Mouse (Mus musculus) C2C12 (cell line): Measurements from ENCODE around the gene Aicda. TPM values are rescaled to one million over a fixed set of nuclear protein-coding genes. Genes with fewer than 3 reads are reported as not detected.
"Not testable (repeated sequence)": the region's sequence is repeated elsewhere in the genome, so short reads cannot be mapped to it uniquely, and the experiment has no call there.

Source experiments
- H3K27me3 ChIP-seq: one replicate; pipeline ENCODE4 v1.6.1; 2011; ENCODE audit not compliant: control insufficient read depth, insufficient read depth, insufficient read length
- H3K36me3 ChIP-seq: one replicate; pipeline ENCODE4 v1.6.1; 2011; ENCODE audit not compliant: control insufficient read depth, insufficient read depth
- H3K4me3 ChIP-seq: one replicate; pipeline ENCODE4 v1.5.1; 2011; ENCODE audit warnings: mild to moderate bottlenecking, control low read depth; ENCODE audit not compliant: poor library complexity, insufficient read depth, severe bottlenecking
- H3K79me2 ChIP-seq: one replicate; pipeline ENCODE4 v1.6.1; 2011; ENCODE audit not compliant: control insufficient read depth, insufficient read depth
- H3K79me3 ChIP-seq: one replicate; pipeline ENCODE4 v1.6.1; 2011; ENCODE audit warnings: low read depth, control low read depth
- H3ac ChIP-seq: one replicate; pipeline ENCODE3; 2011; ENCODE audit warnings: low read depth; ENCODE audit not compliant: control insufficient read depth, insufficient read length
- CEBPB ChIP-seq: IDR thresholded peaks from one replicate; pipeline ENCODE4 v1.6.1; 2011; ENCODE audit warnings: low read depth, mild to moderate bottlenecking, control low read depth, moderate library complexity
- CTCF ChIP-seq: IDR thresholded peaks from one replicate; pipeline ENCODE4 v1.5.1; 2011; ENCODE audit not compliant: control insufficient read depth, insufficient read depth, insufficient read length
- FOSL1 ChIP-seq: IDR thresholded peaks from one replicate; pipeline ENCODE4 v1.8.0; 2011; ENCODE audit warnings: mild to moderate bottlenecking, low read length; ENCODE audit not compliant: poor library complexity, insufficient read depth, severe bottlenecking
- MAX ChIP-seq: IDR thresholded peaks from one replicate; pipeline ENCODE4 v1.6.1; 2011; ENCODE audit warnings: mild to moderate bottlenecking, control low read depth
- MYOD1 ChIP-seq: IDR thresholded peaks from one replicate; pipeline ENCODE4 v1.6.1; 2011; ENCODE audit warnings: low read depth; ENCODE audit not compliant: control insufficient read depth, insufficient read length
- MYOG ChIP-seq: IDR thresholded peaks from one replicate; pipeline ENCODE4 v1.6.1; 2011; ENCODE audit not compliant: control insufficient read depth, insufficient read length; ENCODE audit errors: extremely low read depth
- USF1 ChIP-seq: IDR thresholded peaks from one replicate; pipeline ENCODE4 v1.6.1; 2011; ENCODE audit warnings: low read depth, mild to moderate bottlenecking, control low read depth, moderate library complexity
- polyA plus RNA-seq: library from polyadenylated mRNA; unstranded; fragments of >200 nt; fragmentation: generic; extraction: Trizol; gene quantifications from one replicate; pipeline ENCODE4 v1.2.1, GENCODE M21; 2012; ENCODE audit warnings: missing spikeins

The Aicda gene
- polyA plus RNA-seq, 1 experiment = not detected

DNA sequence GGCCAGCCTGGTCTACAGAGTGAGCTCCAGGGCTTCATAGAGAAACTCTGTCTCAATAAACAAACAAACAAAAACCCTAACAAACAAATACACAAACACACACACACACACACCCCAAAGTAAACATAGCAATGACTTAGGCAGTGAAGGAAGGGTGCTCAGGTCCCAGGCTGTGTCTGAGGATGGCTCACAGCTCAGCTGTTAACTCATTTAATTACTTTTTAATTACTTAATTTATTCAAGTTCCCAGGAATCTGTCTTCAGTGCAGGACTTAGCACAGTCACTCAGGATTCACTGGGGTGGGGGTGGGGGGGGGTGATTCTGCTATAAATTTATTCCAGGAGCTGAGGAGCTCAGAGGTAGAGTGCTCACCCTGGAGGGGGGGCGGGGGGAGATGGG is 16.2 kb downstream of the Aicda start:
- TF ChIP-seq FOSL1 (no peak), MYOG (no peak), MYOD1 (no peak), MAX (no peak), CTCF (no peak), USF1 (no peak), CEBPB (no peak)
- no peaks in the 10 kb centered on the region for H3K79me2 ChIP-seq
- H3K36me3 ChIP-seq = no peaks in the 10 kb centered on the region
- no peaks in the 10 kb centered on the region for H3K27me3 ChIP-seq
- no peaks in the 10 kb centered on the region for H3K79me3 ChIP-seq
- H3K4me3 ChIP-seq = no peak overlapping the region
- H3ac ChIP-seq = no peak overlapping the region

DNA sequence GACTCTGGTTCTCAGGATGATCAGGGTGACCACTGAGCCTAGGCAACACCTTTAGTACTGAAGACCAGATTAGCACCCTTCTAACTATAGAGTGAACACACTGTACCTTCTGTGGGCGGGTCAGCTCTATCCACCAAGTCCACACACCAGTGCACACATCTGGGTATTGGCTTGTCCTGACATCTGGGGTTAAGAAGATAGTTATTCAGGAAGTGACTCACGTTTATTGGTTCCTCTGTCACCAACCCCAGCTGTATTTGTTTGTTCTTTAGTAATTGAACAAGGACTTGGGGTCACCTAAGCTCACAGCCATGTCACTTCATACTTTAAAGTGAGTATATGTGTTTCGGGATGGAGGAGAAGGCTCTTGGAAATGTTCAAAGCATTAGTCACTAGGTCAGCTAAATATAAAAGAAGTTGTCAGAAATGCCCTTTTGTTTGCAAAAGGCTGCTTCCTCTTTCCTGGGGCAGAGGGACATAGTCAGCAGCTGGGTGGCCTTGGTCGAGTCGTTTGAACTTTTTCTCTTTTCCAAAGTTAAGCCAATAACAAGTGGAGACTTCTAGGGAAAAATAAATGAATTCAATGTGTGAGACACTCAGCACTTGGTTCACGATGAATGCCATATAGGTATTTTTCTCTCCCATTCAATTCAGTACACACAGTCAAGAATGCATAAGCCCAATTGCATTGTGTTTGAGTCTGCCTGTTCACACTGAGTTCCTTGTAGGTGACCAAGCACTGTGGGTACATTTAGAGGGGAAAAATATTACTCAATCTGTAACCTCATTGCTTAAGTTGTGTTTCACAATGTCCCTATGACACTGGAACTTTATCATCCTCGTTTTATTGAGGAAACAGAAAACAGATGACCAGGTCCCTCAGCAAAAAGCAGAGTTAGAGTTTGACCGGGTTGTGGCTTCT is 17.4 kb downstream of the Aicda start:
- Histone ChIP-seq H3K4me3 (no peak overlapping the region), H3K79me3 (no peaks in the 10 kb centered on the region), H3K36me3 (no peaks in the 10 kb centered on the region), H3K27me3 (no peaks in the 10 kb centered on the region), H3K79me2 (no peaks in the 10 kb centered on the region), H3ac (no peak overlapping the region)
- TF ChIP-seq MYOG (no peak), CEBPB (peak; percentile 78), MAX (no peak)

DNA sequence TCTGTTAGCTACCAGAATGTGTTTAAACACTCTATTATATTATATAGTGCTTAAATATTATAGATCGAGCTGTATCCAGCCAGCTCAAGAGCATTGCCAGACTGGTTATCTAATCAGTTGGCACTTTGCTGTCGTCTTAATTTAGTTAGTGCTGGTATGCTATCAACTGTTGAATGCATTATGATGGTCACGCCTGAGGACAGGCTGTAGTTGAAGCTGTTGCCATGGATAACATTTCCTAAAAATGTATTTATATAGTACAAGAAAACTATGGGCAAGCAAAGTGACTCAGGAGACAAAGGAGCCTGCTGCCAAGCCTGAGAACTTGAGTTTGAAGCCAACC is 18.0 kb downstream of the Aicda start:
- H3ac ChIP-seq = no peak overlapping the region
- H3K36me3 ChIP-seq = no peaks in the 10 kb centered on the region
- no peaks in the 10 kb centered on the region for H3K79me2 ChIP-seq
- no peak for TF ChIP-seq FOSL1
- no peak for TF ChIP-seq CTCF
- no peak for TF ChIP-seq MYOG
- no peak for TF ChIP-seq MAX
- no peak for TF ChIP-seq CEBPB
- H3K79me3 ChIP-seq = no peaks in the 10 kb centered on the region
- no peaks in the 10 kb centered on the region for H3K27me3 ChIP-seq
- no peak overlapping the region for H3K4me3 ChIP-seq

- not testable (repeated sequence) for H3ac ChIP-seq, H3K4me3 ChIP-seq, H3K36me3 ChIP-seq, H3K79me2 ChIP-seq, H3K79me3 ChIP-seq, H3K27me3 ChIP-seq
Measured at GRCm38 (mm10) chr6:122575037-122575436, 21.4 kb downstream of the Aicda start.

DNA sequence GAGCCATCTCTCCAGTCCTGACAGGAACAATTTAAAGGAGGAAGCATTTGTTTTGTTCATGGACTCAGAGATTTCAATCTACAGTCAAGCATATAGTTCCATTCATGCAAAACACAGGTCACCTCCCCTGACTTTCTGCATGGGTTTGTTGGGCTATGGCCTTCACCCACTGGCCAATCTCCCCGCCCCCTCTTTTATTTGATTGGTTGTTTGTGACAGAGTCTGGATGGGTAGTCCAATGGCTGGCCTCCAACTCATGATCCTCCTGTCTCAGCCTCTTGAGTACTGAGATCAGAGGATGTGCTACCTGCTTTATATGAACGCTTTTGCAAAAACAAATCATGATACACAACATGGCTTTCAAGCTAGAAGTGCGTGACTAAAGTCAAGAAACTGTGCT is 23.4 kb downstream of the Aicda start:
- Histone ChIP-seq H3ac (no peak overlapping the region), H3K79me2 (no peaks in the 10 kb centered on the region), H3K4me3 (no peak overlapping the region), H3K79me3 (no peaks in the 10 kb centered on the region), H3K36me3 (no peaks in the 10 kb centered on the region), H3K27me3 (no peaks in the 10 kb centered on the region)
- TF ChIP-seq MAX (no peak), FOSL1 (no peak), USF1 (no peak), MYOG (no peak), CEBPB (no peak), CTCF (no peak), MYOD1 (no peak)

GRCm38 (mm10) chr6:122579086-122579485 is 25.5 kb downstream of the Aicda start:
- no peaks in the 10 kb centered on the region for H3K79me3 ChIP-seq
- no peak for TF ChIP-seq MYOG
- TF ChIP-seq MAX = no peak
- no peak for TF ChIP-seq CEBPB
- no peak for TF ChIP-seq MYOD1
- TF ChIP-seq FOSL1 = no peak
- TF ChIP-seq CTCF = no peak
- no peak for TF ChIP-seq USF1
- no peak overlapping the region for H3K4me3 ChIP-seq
- no peak overlapping the region for H3ac ChIP-seq
- no peaks in the 10 kb centered on the region for H3K36me3 ChIP-seq
- H3K27me3 ChIP-seq = no peaks in the 10 kb centered on the region
- H3K79me2 ChIP-seq = no peaks in the 10 kb centered on the region
